Mouse (Mus musculus): Measurements from ENCODE around the gene Snx29. TPM values are rescaled to one million over a fixed set of nuclear protein-coding genes. Genes with fewer than 3 reads are reported as not detected.

The Snx29 gene
- total and polyA plus RNA-seq, 3 experiments, result 2.6 to 9.9 (median 8.9) TPM

GRCm38 (mm10) chr16:11688281-11689005, 365.7 kb downstream of the Snx29 start:
- Histone ChIP-seq H3K27ac (no peak overlapping the region), H3K4me3 (no peak overlapping the region), H3K36me3 (ENCODE audit: control insufficient read depth, insufficient read depth, low read length) (no peaks in the 10 kb centered on the region), H3K4me1 (ENCODE audit: control insufficient read depth, insufficient read depth, low read length) (peaks cover 3% of the 10 kb centered on the region; the same call in 1 of the 2 replicates), H3K27me3 (ENCODE audit: control insufficient read depth, insufficient read depth, low read length) (no peaks in the 10 kb centered on the region), H3K79me2 (replicated peaks; ENCODE audit: control insufficient read depth, insufficient read depth, low read length) (no peaks in the 10 kb centered on the region), H3K9ac (ENCODE audit: low read depth, low read length) (no peak overlapping the region)
- DNase-seq, result no peak
- TF ChIP-seq EP300 (IDR thresholded peaks at IDR 0.05; ENCODE audit: insufficient read depth, low read depth, low read length) (no peak), CTCF (IDR thresholded peaks at IDR 0.05) (no peak), POLR2A (IDR thresholded peaks at IDR 0.05; ENCODE audit: insufficient read depth, low read depth, low read length) (no peak)
- 55% methylated on average over 4 of the region's 4 CpGs for WGBS
- intact Hi-C loops (cut with DNase I), result no loop called here

DNA sequence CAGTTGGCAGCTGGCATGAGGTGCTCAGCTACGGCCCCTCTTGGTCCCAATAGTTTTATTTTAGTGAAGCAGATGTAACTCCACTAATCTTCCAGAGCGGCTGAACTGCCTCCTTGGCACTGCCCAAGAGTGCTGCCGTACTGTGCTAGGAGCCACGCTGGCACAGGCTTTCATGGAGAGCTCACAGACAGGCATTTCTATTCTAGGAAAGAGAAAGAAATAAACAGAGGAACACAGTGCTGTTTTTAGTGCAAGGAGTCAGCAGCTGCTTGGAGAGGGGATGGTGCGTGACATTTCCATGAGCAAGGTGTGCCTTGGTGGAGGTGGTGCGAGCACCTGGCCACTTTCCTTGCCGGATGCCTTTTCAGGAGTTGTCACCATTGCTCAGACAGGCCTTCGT, 367.4 kb downstream of the Snx29 start:
- TF ChIP-seq CTCF (IDR thresholded peaks at IDR 0.05), result no peak
- TF ChIP-seq POLR2A (IDR thresholded peaks at IDR 0.05; ENCODE audit: insufficient read depth, low read depth, low read length), result no peak
- TF ChIP-seq EP300 (IDR thresholded peaks at IDR 0.05; ENCODE audit: insufficient read depth, low read depth, low read length), result no peak
- intact Hi-C loops (cut with DNase I), result loop anchor here (10.0 kb wide), 2 partner anchors 225 to 245 kb away; no protein-coding TSS in a partner anchor
- 65% methylated on average over 8 of the region's 8 CpGs for WGBS

GRCm38 (mm10) chr16:11690756-11691155, 368.0 kb downstream of the Snx29 start:
- intact Hi-C loops (cut with DNase I), result loop anchor here (10.0 kb wide), 2 partner anchors 226 to 244 kb away; no protein-coding TSS in a partner anchor
- TF ChIP-seq POLR2A (IDR thresholded peaks at IDR 0.05; ENCODE audit: insufficient read depth, low read depth, low read length) (no peak), CTCF (IDR thresholded peaks at IDR 0.05) (no peak), EP300 (IDR thresholded peaks at IDR 0.05; ENCODE audit: insufficient read depth, low read depth, low read length) (no peak)

More for the DNA sequence above, 367.4 kb downstream of the Snx29 start:
- H3K79me2 ChIP-seq (replicated peaks; ENCODE audit: control insufficient read depth, insufficient read depth, low read length), result no peaks in the 10 kb centered on the region
- peaks cover 3% of the 10 kb centered on the region; the same call in 1 of the 2 replicates for H3K4me1 ChIP-seq (ENCODE audit: control insufficient read depth, insufficient read depth, low read length)
- peak overlapping the region; percentile 31 for H3K27ac ChIP-seq
- no peak overlapping the region for H3K9ac ChIP-seq (ENCODE audit: low read depth, low read length)
- DNase-seq, result peak in 1 of 2 experiments; percentile 36
- no peak overlapping the region for H3K4me3 ChIP-seq
- H3K36me3 ChIP-seq (ENCODE audit: control insufficient read depth, insufficient read depth, low read length), result no peaks in the 10 kb centered on the region
- H3K27me3 ChIP-seq (ENCODE audit: control insufficient read depth, insufficient read depth, low read length), result no peaks in the 10 kb centered on the region

GRCm38 (mm10) chr16:11691487-11692200, 368.9 kb downstream of the Snx29 start:
- H3K9ac ChIP-seq (ENCODE audit: low read depth, low read length), result no peak overlapping the region

More at GRCm38 (mm10) chr16:11690756-11691155, 368.0 kb downstream of the Snx29 start:
- Histone ChIP-seq H3K4me1 (ENCODE audit: control insufficient read depth, insufficient read depth, low read length) (peaks cover 3% of the 10 kb centered on the region; the same call in 1 of the 2 replicates), H3K36me3 (ENCODE audit: control insufficient read depth, insufficient read depth, low read length) (no peaks in the 10 kb centered on the region), H3K79me2 (replicated peaks; ENCODE audit: control insufficient read depth, insufficient read depth, low read length) (no peaks in the 10 kb centered on the region), H3K4me3 (no peak overlapping the region), H3K27ac (no peak overlapping the region; the same call in 1 of the 2 replicates), H3K27me3 (ENCODE audit: control insufficient read depth, insufficient read depth, low read length) (no peaks in the 10 kb centered on the region), H3K9ac (ENCODE audit: low read depth, low read length) (no peak overlapping the region)
- WGBS, result 51% methylated on average over 4 of the region's 4 CpGs
- no peak for DNase-seq

GRCm38 (mm10) chr16:11692744-11693143, 370.0 kb downstream of the Snx29 start:
- Histone ChIP-seq H3K4me3 (no peak overlapping the region), H3K27me3 (ENCODE audit: control insufficient read depth, insufficient read depth, low read length) (no peaks in the 10 kb centered on the region), H3K9ac (ENCODE audit: low read depth, low read length) (no peak overlapping the region), H3K4me1 (ENCODE audit: control insufficient read depth, insufficient read depth, low read length) (peaks cover 3% of the 10 kb centered on the region; the same call in 1 of the 2 replicates), H3K36me3 (ENCODE audit: control insufficient read depth, insufficient read depth, low read length) (no peaks in the 10 kb centered on the region), H3K27ac (no peak overlapping the region), H3K79me2 (replicated peaks; ENCODE audit: control insufficient read depth, insufficient read depth, low read length) (no peaks in the 10 kb centered on the region)
- intact Hi-C loops (cut with DNase I), result loop anchor here (10.0 kb wide), 2 partner anchors 228 to 242 kb away; no protein-coding TSS in a partner anchor
- no peak for DNase-seq
- TF ChIP-seq POLR2A (IDR thresholded peaks at IDR 0.05; ENCODE audit: insufficient read depth, low read depth, low read length) (no peak), EP300 (IDR thresholded peaks at IDR 0.05; ENCODE audit: insufficient read depth, low read depth, low read length) (no peak), CTCF (IDR thresholded peaks at IDR 0.05) (no peak)
- WGBS, result 89% methylated on average over 5 of the region's 5 CpGs

More at GRCm38 (mm10) chr16:11691487-11692200, 368.9 kb downstream of the Snx29 start:
- WGBS, result 80% methylated on average over 9 of the region's 9 CpGs
- no peaks in the 10 kb centered on the region for H3K27me3 ChIP-seq (ENCODE audit: control insufficient read depth, insufficient read depth, low read length)
- intact Hi-C loops (cut with DNase I), result loop anchor here (10.0 kb wide), 2 partner anchors 227 to 243 kb away; no protein-coding TSS in a partner anchor
- no peaks in the 10 kb centered on the region for H3K36me3 ChIP-seq (ENCODE audit: control insufficient read depth, insufficient read depth, low read length)
- H3K4me3 ChIP-seq, result no peak overlapping the region
- H3K4me1 ChIP-seq (ENCODE audit: control insufficient read depth, insufficient read depth, low read length), result peaks cover 3% of the 10 kb centered on the region; the same call in 1 of the 2 replicates
- DNase-seq, result no peak
- TF ChIP-seq EP300 (IDR thresholded peaks at IDR 0.05; ENCODE audit: insufficient read depth, low read depth, low read length), result no peak
- no peak for TF ChIP-seq CTCF (IDR thresholded peaks at IDR 0.05)
- no peak for TF ChIP-seq POLR2A (IDR thresholded peaks at IDR 0.05; ENCODE audit: insufficient read depth, low read depth, low read length)
- H3K79me2 ChIP-seq (replicated peaks; ENCODE audit: control insufficient read depth, insufficient read depth, low read length), result no peaks in the 10 kb centered on the region
- H3K27ac ChIP-seq, result no peak overlapping the region

Measured in heart, adult 2 months (tissue).